23 mouse cellular contexts compared by ENCODE assay signal in genomic region chrX:20070196-20070595, GRCm38 (mm10). TPM values are rescaled to one million over a fixed set of nuclear protein-coding genes. Genes with fewer than 3 reads are reported as not detected.
"Had no signal": no experiment of that assay in that cellular context is flagged by ENCODE, and none has a peak within 500 bp of the region (broad histone marks: within the 10 kb centered on the region; RNA-seq: fewer than 3 reads in every experiment).

No protein-coding gene starts in this region.

- H3K36me3 ChIP-seq: hindbrain, embryonic 13.5 days; hindbrain, embryonic 15.5 days; kidney, embryonic 15.5 days; limb, embryonic 10.5 days; limb, embryonic 12.5 days; liver, embryonic 13.5 days; liver, embryonic 15.5 days had no signal

- H3K9me3 ChIP-seq: hindbrain, embryonic 13.5 days; hindbrain, embryonic 15.5 days; kidney, embryonic 15.5 days; limb, embryonic 10.5 days; limb, embryonic 12.5 days; liver, embryonic 13.5 days; liver, embryonic 15.5 days had no signal

- H3K4me2 ChIP-seq: hindbrain, embryonic 13.5 days; hindbrain, embryonic 15.5 days; kidney, embryonic 15.5 days; limb, embryonic 12.5 days; liver, embryonic 11.5 days; liver, embryonic 13.5 days; liver, embryonic 15.5 days had no signal

- H3K9ac ChIP-seq: forebrain, postnatal 0 days; hindbrain, embryonic 13.5 days; hindbrain, embryonic 15.5 days; kidney, embryonic 15.5 days; limb, embryonic 12.5 days; liver, embryonic 13.5 days; liver, embryonic 15.5 days; liver, postnatal 0 days had no signal

- ATAC-seq: forebrain, postnatal 0 days; hindbrain, postnatal 0 days; intestine, embryonic 16.5 days; liver, postnatal 0 days had no signal

- H3K27ac ChIP-seq: hindbrain, embryonic 13.5 days; hindbrain, embryonic 15.5 days; hindbrain, postnatal 0 days; kidney, embryonic 15.5 days; kidney, postnatal 0 days; layer of hippocampus, adult 2 months; left cerebral cortex, adult 2 months; limb, embryonic 10.5 days; limb, embryonic 12.5 days; liver, embryonic 13.5 days; liver, embryonic 15.5 days had no signal

- H3K27me3 ChIP-seq: hindbrain, embryonic 13.5 days; hindbrain, embryonic 15.5 days; kidney, embryonic 15.5 days; limb, embryonic 12.5 days; liver, embryonic 13.5 days; liver, embryonic 15.5 days had no signal

- H3K4me1 ChIP-seq: hindbrain, embryonic 13.5 days; hindbrain, embryonic 15.5 days; kidney, embryonic 15.5 days; limb, embryonic 10.5 days; limb, embryonic 12.5 days; liver, embryonic 13.5 days; liver, embryonic 15.5 days had no signal

- H3K4me3 ChIP-seq: hindbrain, embryonic 13.5 days; hindbrain, embryonic 15.5 days; kidney, embryonic 15.5 days; layer of hippocampus, adult 2 months; left cerebral cortex, adult 2 months; limb, embryonic 10.5 days; limb, embryonic 12.5 days; liver, embryonic 13.5 days; liver, embryonic 15.5 days had no signal

- DNase-seq: forebrain, postnatal 0 days; gastrocnemius, postnatal 14 days; gastrocnemius, postnatal 36 days; kidney, adult 11 months; kidney, adult 8-10 months; kidney, postnatal 14 days; kidney, postnatal 36 days; liver; liver, embryonic 13.5 days; liver, postnatal 0 days had no signal

RNA-seq across cellular contexts. Expression of gene Chst7, which starts 10.8 kb away (rescaled TPM):
- total RNA-seq: hematopoietic stem cell, adult 5-6 weeks had no signal
